Comparison of ENCODE assay signal across 9 mouse cellular contexts in the genomic region with DNA sequence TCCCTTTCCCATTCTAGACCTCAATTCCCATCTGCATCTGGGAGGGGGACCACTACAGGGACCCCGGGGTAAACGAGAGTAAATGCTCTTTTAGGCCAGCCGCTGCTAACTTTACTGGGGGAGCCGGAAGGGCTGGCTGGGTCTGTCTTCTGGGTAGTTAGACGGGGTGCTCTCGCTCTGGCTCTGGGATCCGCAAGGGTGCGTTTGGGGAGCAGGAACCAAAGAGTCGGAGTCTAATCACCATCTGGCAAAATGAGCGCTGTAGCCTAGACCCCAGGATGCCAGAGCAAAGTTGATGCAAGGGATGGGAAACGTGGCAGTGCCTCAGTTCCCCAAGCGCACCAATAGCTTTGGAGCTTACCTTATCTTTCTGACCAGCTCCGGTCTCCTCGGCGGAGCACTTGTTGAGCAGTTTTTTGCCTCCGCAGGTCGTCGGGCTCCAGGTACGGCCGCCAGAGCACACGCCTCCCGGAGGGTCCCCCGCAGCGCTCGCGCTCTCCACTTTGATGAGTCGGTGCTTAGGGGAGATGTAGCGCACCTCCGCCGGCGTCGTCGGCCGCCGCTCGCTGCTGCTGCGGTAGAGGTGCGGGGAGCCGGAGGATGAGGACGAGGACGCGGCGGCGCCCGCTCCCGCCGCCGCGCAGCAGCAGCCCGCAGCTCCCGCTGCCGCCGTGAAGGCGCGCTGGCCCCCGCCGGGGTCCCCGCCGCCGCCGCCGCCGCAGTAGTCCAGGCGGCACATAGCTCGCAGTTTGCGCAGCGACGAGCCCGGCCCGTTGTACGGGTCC. TPM values are rescaled to one million over a fixed set of nuclear protein-coding genes. Genes with fewer than 3 reads are reported as not detected.
DNase-seq lines count a peak whose midpoint lies in the region; ATAC-seq and TF ChIP-seq lines count a peak whose summit lies in the region.
"Had no signal": no experiment of that assay in that cellular context is flagged by ENCODE, and none has a peak within 500 bp of the region (broad histone marks: within the 10 kb centered on the region; RNA-seq: fewer than 3 reads in every experiment).

No protein-coding gene starts in this region.

- peak; percentile 41 to 59 for DNase-seq in heart, adult 2 months
- DNase-seq in heart, adult 8-10 months (ENCODE audit: low spot score), result no peak
- peak; percentile 58 for DNase-seq in MEL-GATA-1-ER (ENCODE audit: extremely low read depth, low read depth)
- DNase-seq in kidney, postnatal 10 days, result peak; percentile 49
- peak; percentile 52 for DNase-seq in naive thymus-derived CD4-positive, alpha-beta T cell, adult 2 months (ENCODE audit: low read depth)
- DNase-seq in frontal cortex, postnatal 25 days (ENCODE audit: low spot score in 2 of 2), result no peak

- H3K4me2 ChIP-seq in forebrain, embryonic 13.5 days, result peak overlapping the region; percentile 83

- H3K4me3 ChIP-seq in heart, adult 2 months, result peak overlapping the region; percentile 86
- H3K4me3 ChIP-seq in forebrain, embryonic 13.5 days, result peak overlapping the region; percentile 85

- intact Hi-C loops in heart, adult 2 months (cut with DNase I), result loop anchor here (1.0 to 5.0 kb wide), 5 partner anchors 21 to 121 kb away; partner anchors contain the start of gene Slc25a51

- H3K9me3 ChIP-seq in forebrain, embryonic 13.5 days (replicated peaks), result no peaks in the 10 kb centered on the region

- no peak for TF ChIP-seq EP300 in heart, adult 2 months (IDR thresholded peaks at IDR 0.05; ENCODE audit: insufficient read depth, low read depth, low read length)

- H3K9ac ChIP-seq in heart, adult 2 months (ENCODE audit: low read depth, low read length), result peak overlapping the region; percentile 93
- H3K9ac ChIP-seq in forebrain, embryonic 13.5 days, result peak overlapping the region; percentile 92

- TF ChIP-seq POLR2A in heart, adult 2 months (IDR thresholded peaks at IDR 0.05; ENCODE audit: insufficient read depth, low read depth, low read length), result no peak

- H3K4me1 ChIP-seq in heart, adult 2 months (ENCODE audit: control insufficient read depth, insufficient read depth, low read length), result peaks cover 14% of the 10 kb centered on the region
- H3K4me1 ChIP-seq in forebrain, embryonic 13.5 days, result peaks cover 80% of the 10 kb centered on the region

- no peaks in the 10 kb centered on the region for H3K27me3 ChIP-seq in heart, adult 2 months (ENCODE audit: control insufficient read depth, insufficient read depth, low read length)
- H3K27me3 ChIP-seq in forebrain, embryonic 13.5 days, result no peaks in the 10 kb centered on the region

- H3K27ac ChIP-seq in heart, adult 2 months, result peak overlapping the region; percentile 91
- H3K27ac ChIP-seq in forebrain, embryonic 13.5 days, result peak overlapping the region; percentile 92
- H3K27ac ChIP-seq: macrophage had no signal

- peaks cover 2% of the 10 kb centered on the region for H3K36me3 ChIP-seq in heart, adult 2 months (ENCODE audit: control insufficient read depth, insufficient read depth, low read length)
- H3K36me3 ChIP-seq in forebrain, embryonic 13.5 days (ENCODE audit: poor library complexity, severe bottlenecking), result peaks cover 9% of the 10 kb centered on the region; the same call in 1 of the 2 replicates

- WGBS in heart, adult 2 months, result under 1% methylated on average over 71 of the region's 71 CpGs
- under 1% methylated on average over 61 of the region's 71 CpGs for WGBS in forebrain, embryonic 13.5 days

- TF ChIP-seq CTCF in heart, adult 2 months (IDR thresholded peaks at IDR 0.05), result no peak

- H3K79me2 ChIP-seq in heart, adult 2 months (replicated peaks; ENCODE audit: control insufficient read depth, insufficient read depth, low read length), result no peaks in the 10 kb centered on the region

- ATAC-seq in forebrain, embryonic 13.5 days, result no peak
- ATAC-seq in megakaryocyte progenitor cell, adult 5-6 weeks (replicated peaks; ENCODE audit: poor library complexity), result no peak

RNA-seq across cellular contexts. Expression of gene Shb, which starts 2.9 kb away (rescaled TPM):
- total RNA-seq in heart, adult 2 months (2021), result 10 to 100 TPM; 27.2 to 43.0 TPM
- 19.2 and 19.4 TPM in 2 replicates for polyA plus RNA-seq in heart, adult 2 months (2012; rRNA removed)
- total RNA-seq in heart, adult 8-10 months (2022), result 10 to 100 TPM; 23.7 to 44.2 (median 32.3) TPM
- 6.5 and 7.2 TPM in 2 replicates for polyA plus RNA-seq in forebrain, embryonic 13.5 days (2015; fragmentation: Nextera tagmentation; extraction: Ambion mirVana)
- total RNA-seq in megakaryocyte progenitor cell, adult 5-6 weeks (2015), result 1.5 TPM in 2 replicates
- 2.0 and 2.8 TPM in 2 replicates for total RNA-seq in megakaryocyte progenitor cell, adult 5-6 weeks (2017)

Comparison
In these comparisons a context has a peak if more than half of its experiments do, and no peak if none do; other contexts are left out.
1. DNase-seq: peak in heart, adult 2 months (2 of 2), MEL-GATA-1-ER (single experiment), kidney, postnatal 10 days (single experiment) and naive thymus-derived CD4-positive, alpha-beta T cell, adult 2 months (single experiment); none in heart, adult 8-10 months (single experiment) and frontal cortex, postnatal 25 days (0 of 2).
2. RNA of gene Shb, which starts 2.9 kb away (total RNA-seq): 27.2 to 43.0 TPM in heart, adult 2 months and 23.7 to 44.2 TPM in heart, adult 8-10 months; 1.5 to 2.8 TPM in megakaryocyte progenitor cell, adult 5-6 weeks; every median in the first group is over 4 times any median in the second.